Mouse (Mus musculus) thymus, postnatal 36 days (tissue): ENCODE measurements around the gene Rad23b.
"Not testable (repeated sequence)": the region's sequence is repeated elsewhere in the genome, so short reads cannot be mapped to it uniquely, and the experiment has no call there.

Source experiments
- DNase-seq, 2 experiments: peaks; one replicate each; pipeline ENCODE4 v3.0.0; 2022; ENCODE audit warnings: mixed read lengths in 2 of 2

Rad23b gene

DNA sequence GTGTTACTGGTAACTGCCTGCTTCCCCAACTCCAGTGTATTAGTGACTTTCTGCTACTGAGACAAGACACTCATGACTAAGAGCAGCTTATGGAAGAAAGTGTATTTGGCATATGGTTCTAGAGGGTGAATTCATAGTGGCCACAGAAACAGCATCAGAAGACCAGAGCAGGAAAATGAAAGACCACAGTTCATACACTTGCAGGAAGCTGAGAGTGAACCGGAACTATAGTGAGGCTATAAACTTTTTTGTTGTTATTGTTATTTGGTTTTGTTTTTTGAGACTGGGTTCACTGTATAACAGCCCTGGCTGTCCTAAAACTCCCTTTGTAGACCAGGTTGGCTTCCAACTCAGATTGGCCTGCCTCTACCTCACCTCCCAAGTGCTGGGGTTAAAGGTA lies 6.0 kb downstream of the Rad23b start:
- no peak for DNase-seq

DNA sequence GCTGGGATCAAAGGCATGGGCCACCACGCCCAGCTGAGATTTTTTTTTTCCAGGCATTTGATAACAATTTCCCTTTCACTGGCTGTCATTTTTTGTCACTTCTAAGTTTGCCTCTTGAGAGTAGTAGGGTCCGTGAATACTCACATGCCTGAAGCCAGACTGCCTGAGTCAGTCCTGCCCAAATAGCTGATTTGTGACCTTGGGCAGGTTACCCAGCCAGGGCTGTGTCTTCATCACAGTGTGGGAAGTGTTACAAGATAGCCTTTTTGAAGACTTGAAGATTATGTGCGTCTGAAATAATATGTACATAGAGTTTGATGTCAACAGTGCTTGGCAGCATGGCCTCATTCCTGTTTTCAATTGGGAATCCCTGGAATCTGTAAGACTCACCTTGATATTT lies 6.9 kb downstream of the Rad23b start:
- DNase-seq, result no peak

DNA sequence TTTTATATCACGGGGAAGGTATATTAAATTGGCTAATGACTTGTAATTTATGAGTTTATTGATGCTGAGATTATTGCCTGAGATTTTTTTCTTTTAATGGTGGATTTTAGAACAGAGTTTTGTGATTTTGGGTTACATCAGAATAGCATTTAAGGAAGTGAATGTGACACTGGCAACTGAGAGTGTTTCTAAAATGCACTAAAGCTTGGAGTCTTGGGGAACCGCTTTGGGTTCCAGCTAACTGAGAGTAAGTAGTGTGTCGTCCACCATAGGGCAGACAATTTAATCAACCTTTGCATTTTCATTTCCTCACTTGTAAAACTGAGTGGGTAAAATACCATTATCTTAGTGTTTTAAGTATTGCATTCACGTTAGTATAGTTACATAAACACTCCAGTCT lies 14.0 kb downstream of the Rad23b start:
- no peak for DNase-seq

DNA sequence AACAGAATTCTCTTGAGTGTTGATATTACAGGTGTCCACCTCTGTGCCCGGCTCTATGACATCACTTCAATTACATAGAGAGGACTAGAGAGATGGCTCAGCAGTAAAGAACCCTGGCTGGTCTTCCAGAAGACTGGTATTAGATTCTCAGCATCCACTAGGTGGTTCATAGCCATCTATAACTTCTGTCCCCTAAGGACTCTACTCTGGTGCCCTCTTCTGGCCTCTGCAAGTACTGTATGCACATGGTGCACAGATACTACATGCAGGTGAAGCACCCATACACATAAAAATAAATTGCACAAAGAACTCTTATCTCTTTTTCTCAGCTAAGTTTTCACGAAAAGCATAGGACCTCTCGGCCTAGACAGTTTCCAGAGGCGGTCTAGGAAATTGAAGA lies 14.5 kb downstream of the Rad23b start:
- peak; percentile 46 to 52 for DNase-seq

DNA sequence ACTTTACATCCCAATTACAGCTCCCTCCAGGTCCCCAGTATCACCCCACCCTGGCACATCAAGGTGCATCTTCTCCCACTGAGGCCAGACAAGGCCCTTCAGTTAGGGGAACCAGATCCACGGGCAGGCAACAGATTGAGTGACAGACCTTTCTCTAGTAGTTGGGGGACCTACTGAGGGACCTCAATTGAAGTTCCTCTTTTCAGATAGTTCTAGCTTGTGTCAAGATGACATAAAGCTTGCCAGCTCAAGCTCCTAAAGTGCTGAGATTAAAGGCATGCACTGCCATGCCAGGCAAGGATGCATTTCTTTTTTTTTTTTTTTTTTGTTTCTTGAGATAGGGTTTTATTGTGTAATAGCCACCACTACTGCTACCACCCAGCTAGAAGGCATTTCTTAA lies 16.2 kb downstream of the Rad23b start:
- DNase-seq, result no peak

DNA sequence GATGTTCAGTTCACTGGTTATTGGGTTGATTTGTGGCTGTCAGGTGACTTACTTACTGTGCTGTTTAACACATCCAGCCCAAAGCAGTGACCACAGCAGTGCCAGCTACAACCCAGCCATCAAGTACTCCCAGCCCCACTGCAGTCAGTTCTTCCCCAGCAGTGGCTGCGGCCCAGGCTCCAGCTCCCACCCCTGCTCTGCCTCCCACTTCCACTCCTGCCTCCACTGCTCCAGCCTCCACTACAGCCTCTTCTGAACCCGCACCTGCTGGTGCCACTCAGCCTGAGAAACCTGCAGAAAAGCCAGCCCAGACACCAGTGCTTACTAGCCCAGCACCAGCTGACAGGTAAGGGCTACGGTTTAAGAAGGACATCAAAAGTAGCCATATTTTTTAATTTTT lies 20.3 kb downstream of the Rad23b start:
- DNase-seq, result no peak

DNA sequence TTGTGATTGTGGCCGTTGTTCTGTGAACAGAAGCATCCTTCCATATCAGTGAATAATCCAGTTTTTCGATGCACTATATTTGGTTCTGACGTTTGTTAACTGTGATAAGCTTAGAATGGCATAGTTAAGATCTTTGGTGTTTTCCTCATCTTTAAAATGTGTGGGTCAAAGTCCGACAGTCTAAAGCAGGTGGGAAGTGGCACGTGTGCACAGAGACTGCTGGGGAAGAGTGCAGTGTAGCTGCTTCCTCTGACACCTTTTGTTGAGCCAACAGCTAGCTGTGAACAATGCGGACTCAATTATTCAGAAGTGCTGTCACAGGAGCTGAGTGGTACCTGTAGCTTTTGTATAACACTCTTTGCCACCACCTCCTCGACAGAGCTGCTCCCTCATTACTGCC lies 21.5 kb downstream of the Rad23b start:
- no peak for DNase-seq

DNA sequence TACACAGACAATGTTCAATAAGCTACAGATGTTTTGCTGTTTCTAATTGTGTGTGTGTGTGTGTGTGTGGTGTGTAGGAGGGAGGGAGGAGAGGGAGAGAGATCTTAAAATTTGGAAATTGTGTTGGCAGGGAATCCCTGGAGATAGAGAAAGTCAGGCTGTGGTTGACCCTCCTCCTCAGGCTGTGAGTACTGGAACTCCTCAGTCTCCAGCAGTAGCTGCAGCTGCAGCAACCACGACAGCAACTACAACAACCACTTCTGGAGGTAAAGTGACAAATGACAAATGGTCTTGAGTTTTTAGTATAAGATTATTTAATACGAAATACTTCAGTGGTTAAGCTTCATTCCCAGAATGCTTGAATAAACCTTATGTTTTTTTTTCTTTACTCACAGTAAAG lies 32.5 kb downstream of the Rad23b start:
- no peak for DNase-seq

DNA sequence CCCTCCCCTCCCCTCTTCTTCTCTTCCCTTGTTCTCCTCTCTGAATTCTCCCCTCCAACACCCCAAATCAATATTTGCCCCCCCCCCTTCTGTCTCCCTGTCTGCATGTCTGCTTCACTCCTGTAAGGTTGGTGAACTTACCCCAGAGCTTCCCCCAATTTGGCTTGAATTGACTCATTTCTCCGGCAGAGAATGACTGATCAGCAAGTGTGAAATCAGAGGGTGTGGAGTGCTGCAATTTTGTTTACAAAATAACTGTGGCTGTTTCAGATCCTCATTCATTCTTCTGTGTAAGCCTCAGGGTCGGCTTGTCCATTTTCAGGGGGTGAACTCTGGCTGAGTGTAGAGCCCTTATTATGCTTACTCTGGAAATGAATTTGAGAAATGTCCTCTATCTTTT lies 36.9 kb downstream of the Rad23b start:
- DNase-seq, result no peak

DNA sequence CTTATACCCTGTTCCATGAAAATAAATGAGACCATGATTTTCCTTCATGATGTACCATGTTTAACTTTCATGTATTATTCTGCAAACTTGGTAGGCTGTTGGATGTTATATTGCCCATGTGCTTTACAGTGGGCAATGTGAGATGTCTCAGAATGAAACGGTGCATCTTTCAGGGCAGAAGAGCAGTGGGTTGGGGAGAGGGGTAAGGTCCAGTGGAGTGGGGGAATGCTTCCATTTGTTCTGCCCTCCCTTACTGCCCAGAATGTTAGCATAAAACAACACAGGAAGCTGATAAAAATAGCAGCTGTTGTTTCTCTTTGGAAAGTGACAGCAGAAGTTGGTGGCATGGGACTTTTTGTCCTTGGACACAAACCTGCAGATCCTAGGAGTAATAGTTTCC lies 41.6 kb downstream of the Rad23b start:
- no peak for DNase-seq

DNA sequence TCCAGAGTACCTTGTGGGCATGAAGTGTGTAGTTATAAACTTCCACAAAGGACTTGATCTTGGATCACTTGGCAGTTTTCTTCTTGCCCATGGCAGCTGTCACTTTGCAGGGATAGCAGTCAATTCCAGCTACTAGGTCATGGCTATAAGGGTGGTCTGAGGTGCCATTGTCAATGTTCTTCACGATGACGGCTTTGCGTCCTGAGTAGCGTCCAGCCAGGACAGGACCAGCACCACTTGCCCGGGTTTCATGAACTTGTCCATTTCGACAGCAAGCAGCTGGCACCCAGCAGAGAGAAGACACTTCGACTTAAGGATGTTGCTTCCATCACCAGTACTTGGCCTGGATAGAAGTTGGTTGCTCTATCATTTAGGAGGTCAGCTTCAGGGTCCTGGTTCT lies 42.6 kb downstream of the Rad23b start:
- DNase-seq, result no peak

DNA sequence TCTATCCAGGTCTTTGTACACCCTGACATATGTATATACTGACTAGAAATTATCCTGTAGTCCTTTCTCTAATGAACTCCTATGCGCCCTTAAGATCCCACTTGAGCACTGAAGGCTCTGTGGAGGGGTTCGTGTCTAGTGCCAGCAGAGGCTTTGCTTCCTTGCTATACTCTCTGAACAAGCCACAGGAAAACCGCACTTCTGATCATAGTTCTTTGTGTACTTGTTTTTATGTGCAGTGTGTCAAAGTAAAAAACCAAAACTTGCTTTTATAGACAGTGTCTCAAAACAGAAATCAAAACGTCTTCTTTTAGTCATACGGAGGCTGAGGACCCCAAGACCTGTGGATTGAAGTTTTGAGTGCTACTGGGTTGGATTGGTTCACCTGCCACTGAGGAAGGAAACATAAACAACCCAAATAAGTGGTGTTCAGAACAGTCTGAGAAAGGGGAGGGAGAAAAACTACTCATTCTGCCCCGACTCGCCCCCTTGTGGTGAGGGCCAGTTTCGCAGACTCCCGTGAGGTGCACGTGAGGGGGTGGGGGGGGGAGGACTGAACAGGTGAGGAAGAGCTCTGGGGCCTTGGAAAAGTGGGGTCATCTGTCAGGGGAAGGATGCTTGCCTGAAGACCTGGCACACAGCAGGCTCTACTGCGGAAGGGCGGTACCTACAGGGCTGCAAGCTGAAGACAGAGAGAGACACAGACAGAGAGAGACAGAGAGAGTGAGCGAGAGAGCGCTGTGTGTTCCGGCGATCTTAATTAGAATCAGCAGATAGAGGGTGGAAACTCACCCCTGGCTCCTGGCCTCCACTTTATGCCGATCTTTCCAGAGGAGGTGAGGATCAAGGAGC lies 48.3 kb downstream of the Rad23b start:
- DNase-seq, result peak; percentile 47 to 52

DNA sequence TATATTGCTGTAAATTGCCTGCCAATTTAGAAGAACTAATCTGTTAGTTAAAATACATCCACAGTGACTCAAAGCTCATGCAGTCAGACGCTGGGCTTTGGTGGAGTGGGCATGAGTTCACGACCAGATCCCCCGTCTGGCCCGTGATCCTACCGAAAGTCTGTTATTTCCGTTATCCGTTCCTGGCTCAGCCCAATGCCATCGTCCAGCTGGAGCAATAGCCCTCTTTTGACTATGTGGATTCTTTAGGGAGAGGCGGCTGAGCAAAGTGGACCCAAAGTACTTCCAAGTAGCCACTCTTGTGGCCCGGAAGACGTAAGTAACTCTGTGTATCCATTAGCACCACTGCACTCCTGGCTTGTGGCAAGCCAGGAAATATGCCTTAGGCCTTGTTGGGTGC lies 49.1 kb downstream of the Rad23b start:
- DNase-seq, result no peak

DNA sequence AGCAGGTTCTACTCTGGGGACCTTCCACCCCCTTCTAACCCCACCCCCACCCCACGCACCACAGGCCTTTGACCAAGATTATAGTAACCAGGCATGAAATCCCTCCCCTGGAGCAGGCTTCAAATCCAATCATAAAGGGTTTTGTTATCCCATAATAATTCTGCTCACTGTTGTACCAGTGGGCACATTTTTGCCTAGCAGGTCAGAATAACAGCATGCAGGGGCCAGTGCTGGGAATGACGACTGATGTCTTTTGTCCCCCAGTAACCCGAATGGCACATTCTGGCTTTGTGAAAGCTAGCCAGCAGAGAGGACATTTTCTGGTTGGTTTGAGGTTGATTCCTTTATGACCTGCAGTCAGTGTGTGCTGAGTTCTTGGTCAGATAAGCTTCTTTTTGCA lies 55.5 kb downstream of the Rad23b start:
- DNase-seq, result no peak

DNA sequence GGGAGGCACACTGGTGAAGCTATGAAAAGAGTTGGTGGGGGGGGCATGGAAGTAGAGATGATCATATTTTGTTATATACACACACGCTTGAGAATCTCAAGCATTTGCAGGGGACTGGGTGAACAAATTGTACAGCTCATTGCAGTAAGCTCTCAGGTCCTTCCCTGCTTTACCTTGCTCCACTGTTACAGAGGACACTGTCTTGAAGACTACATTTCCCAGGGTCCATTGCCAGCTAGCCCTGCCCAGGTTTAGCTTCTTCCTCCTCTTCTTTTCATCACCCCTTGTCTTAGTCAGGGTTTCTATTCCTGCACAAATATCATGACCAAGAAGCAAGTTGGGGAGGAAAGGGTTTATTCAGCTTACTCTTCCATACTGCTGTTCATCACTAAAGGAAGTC lies 56.7 kb downstream of the Rad23b start:
- DNase-seq, result no peak

DNA sequence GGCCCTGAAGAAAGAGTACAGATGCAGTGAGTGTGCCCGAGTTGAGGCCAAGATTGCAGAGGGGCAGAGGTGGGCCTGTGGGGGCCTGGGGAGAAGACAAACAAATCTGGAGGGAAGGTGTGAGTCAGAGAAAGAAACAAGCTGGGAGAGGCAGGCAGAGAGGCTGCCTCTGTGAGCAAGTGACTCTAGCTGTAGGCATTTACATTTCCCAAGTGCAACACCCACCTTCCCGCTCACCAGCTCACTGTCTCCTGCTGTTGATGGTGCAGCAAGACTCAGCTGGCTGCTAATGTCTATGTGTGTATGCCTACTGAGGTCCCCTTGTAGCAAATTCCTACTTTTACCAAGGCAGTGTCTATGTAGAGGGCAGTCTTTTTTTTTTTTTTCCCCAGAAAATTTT lies 58.2 kb downstream of the Rad23b start:
- no peak for DNase-seq

DNA sequence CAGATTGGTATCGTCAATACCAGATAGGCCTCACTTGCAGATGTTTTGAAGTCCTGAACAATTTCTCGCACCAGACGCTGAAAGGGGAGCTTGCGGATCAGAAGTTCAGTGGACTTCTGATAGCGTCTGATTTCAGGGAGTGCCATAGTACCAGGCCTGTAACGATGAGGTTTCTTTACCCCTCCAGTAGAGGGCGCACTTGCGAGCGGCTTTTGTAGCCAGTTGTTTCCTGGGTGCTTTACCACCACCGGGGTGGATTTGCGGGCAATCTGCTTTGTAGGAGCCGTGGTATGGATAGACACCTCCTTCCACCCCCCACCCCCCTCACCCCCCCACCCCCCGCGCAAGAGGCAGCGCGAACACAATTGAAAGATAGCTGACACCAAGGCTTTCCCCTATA lies 59.2 kb downstream of the Rad23b start:
- peak; percentile 7 to 9 for DNase-seq

DNA sequence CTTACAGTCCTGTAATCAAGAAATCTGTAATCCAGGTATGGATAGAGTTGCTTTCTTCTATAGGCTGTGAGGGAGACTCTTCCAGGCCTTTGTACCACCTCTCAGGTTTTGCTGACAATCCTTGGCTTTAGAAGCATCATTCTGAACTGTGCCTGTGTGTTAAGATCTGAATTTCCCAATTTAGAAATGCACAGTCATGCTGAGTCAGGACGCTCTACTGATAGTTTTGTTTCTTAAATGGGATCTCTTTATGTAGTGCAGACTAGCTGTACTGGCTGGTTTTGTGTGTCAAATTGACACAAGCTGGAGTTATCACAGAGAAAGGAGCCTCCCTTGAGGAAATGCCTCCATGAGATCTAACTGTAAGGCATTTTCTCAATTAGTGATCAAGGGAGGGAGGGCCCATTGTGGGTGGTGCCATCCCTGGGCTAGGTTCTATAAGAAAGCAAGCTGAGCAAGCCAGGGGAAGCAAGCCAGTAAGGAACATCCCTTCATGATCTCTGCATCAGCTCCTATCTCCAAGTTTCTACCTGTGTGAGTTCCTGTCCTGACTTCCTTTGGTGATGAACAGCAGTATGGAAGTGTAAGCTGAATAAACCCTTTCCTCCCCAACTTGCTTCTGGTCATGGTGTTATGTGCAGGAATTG lies 59.9 kb downstream of the Rad23b start:
- not testable (repeated sequence) for DNase-seq

DNA sequence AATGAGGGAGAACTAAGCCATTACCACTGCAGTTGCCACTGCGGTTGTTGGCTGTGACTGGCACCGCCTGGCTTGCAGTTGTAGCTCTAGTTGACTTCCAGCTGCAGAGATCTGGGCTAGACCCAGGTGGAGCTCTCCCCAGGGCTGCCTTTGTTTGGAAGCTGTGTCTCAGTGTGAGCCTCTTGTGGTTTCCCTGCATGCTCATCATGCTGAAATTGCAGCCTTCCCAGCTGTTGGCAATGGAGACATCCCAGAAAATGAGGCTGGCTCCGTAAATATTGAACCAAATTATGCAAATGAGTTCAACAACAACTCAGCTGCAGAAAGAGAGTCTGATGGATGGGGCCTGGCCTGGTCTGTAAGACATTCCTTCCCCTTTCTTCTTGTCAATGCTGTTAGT lies 66.0 kb downstream of the Rad23b start:
- peak in 1 of 2 experiments; percentile 15 for DNase-seq

DNA sequence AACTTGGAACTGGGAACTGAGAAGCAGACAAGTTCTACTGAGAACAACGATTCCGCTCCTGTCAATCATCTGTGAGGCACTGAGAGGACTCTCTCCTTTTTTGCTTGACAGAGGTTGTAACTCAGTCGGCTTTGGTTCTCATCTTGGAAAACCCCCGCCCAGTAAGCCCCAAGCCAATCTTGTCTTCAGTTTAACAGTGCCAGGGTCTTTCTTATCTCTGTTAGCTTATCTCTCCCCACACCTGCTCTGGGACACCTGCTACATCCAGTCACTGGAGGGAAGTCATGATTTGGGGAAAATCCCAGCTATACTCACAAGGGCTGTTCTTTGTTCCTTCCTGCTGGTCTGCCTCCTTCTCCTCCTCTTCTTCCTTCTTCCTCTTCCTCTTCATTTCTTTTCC lies 76.4 kb downstream of the Rad23b start:
- no peak for DNase-seq
